Mouse (Mus musculus) heart, adult 8-10 months (tissue): Measurements from ENCODE around the gene Pde6c. TPM values are rescaled to one million over a fixed set of nuclear protein-coding genes. Genes with fewer than 3 reads are reported as not detected.

Experiments
- total RNA-seq, 4 experiments: library from RNA; stranded (reverse); gene quantifications; 2 replicates each; pipeline ENCODE4 v1.2.4; 2022

Gene Pde6c
- total RNA-seq, 4 experiments from 2014 or later, result not detected

Other genes starting within 250 kb of the Pde6c start
- gene Myof, start 89.2 kb upstream of the Pde6c start, total RNA-seq, result 1 to 10 TPM; 6.2 to 9.0 (median 7.7) TPM
- gene Cep55, start 77.8 kb upstream of the Pde6c start, total RNA-seq, result under 1 TPM in 3 of 4 experiments, not detected in 1; 0.24 to 0.63 (median 0.25) TPM
- not detected for gene Ffar4, start 35.7 kb upstream of the Pde6c start, total RNA-seq
- 1 to 10 TPM; 1.9 to 2.4 (median 2.2) TPM for gene Rbp4, start 7.5 kb upstream of the Pde6c start, total RNA-seq
- 10 to 100 TPM; 10.4 to 16.2 (median 13.0) TPM for gene Fra10ac1, start 91.4 kb downstream of the Pde6c start, total RNA-seq
- gene Lgi1, start 131.8 kb downstream of the Pde6c start, total RNA-seq, result 10 to 100 TPM in 1 of 4 experiments, 1 to 10 TPM in 3; 2.0 to 11.5 (median 5.8) TPM